Mouse (Mus musculus): ENCODE measurements around the gene Kcnk15. TPM values are rescaled to one million over a fixed set of nuclear protein-coding genes. Genes with fewer than 3 reads are reported as not detected.

Kcnk15 gene
- polyA plus RNA-seq (2015; fragmentation: Illumina TruSeq; extraction: RNeasy Lipid Tissue Mini Kit (QIAGEN cat#74804); ENCODE audit: insufficient read depth, low replicate concordance) = not detected

DNA sequence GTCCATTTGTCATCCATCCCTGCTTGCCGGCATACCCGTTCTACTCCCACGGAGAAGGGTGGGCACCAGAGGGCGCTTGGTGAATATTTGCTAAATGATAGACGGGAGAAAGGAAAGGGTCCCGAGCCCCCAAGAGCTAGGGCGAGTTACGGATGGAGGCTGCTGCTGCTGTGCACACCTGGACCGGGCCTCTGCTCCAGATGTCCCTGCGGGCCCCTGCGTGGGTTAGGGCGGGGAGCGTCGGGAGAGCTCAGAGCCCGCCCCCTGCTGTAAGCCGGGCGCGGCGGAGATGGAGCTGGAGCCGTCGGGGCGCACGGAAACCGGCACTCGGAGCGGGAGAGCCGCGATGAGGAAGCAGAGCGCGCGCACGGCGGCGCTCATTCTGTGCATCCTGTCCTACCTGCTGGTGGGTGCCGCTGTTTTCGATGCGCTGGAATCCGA, at the start of gene Kcnk15:
TSS of gene Kcnk15 (plus strand) at position 191 of the 441 bp plus-strand sequence.

DNA sequence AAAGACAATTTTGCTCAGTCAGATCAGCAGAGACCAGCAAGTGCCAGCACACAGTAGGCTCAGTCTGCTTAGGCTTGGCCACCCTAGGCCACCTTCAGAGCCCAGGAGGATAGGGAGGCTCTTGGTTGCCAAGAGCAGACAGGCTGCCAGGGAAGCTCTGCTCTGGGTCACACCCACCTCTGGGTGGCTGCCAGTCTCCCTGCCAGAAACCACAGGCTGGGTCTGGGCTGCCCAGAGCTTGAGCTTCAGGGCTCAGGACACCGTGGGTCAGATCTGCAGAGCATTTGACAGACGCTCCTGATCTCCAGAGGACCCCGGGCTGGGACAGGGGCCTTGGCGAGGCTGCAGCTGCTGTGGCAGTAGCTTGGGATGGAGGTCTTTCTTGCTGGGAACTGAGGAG, 32.8 kb upstream of the Kcnk15 start, which contains the start of gene Ccn5:
TSS of gene Ccn5 (plus strand) at position 255 of the 400 bp plus-strand sequence.

Other genes with a start within 250 kb of the Kcnk15 start
- gene Serinc3, start 208.5 kb upstream of the Kcnk15 start, polyA plus RNA-seq (2015; fragmentation: Illumina TruSeq; extraction: RNeasy Lipid Tissue Mini Kit (QIAGEN cat#74804); ENCODE audit: insufficient read depth, low replicate concordance) = 1,018 TPM
- 56.6 TPM for gene Pkig, start 195.3 kb upstream of the Kcnk15 start, polyA plus RNA-seq (2015; fragmentation: Illumina TruSeq; extraction: RNeasy Lipid Tissue Mini Kit (QIAGEN cat#74804); ENCODE audit: insufficient read depth, low replicate concordance)
- gene Ada, start 103.4 kb upstream of the Kcnk15 start, polyA plus RNA-seq (2015; fragmentation: Illumina TruSeq; extraction: RNeasy Lipid Tissue Mini Kit (QIAGEN cat#74804); ENCODE audit: insufficient read depth, low replicate concordance) = 7.8 TPM
- 1.0 TPM for gene Ccn5, start 32.8 kb upstream of the Kcnk15 start, polyA plus RNA-seq (2015; fragmentation: Illumina TruSeq; extraction: RNeasy Lipid Tissue Mini Kit (QIAGEN cat#74804); ENCODE audit: insufficient read depth, low replicate concordance)
- 0.07 TPM for gene Rims4, start 65.0 kb downstream of the Kcnk15 start, polyA plus RNA-seq (2015; fragmentation: Illumina TruSeq; extraction: RNeasy Lipid Tissue Mini Kit (QIAGEN cat#74804); ENCODE audit: insufficient read depth, low replicate concordance)
- gene Ywhab, start 141.3 kb downstream of the Kcnk15 start, polyA plus RNA-seq (2015; fragmentation: Illumina TruSeq; extraction: RNeasy Lipid Tissue Mini Kit (QIAGEN cat#74804); ENCODE audit: insufficient read depth, low replicate concordance) = 217 TPM
- 2.3 TPM for gene Pabpc1l, start 171.8 kb downstream of the Kcnk15 start, polyA plus RNA-seq (2015; fragmentation: Illumina TruSeq; extraction: RNeasy Lipid Tissue Mini Kit (QIAGEN cat#74804); ENCODE audit: insufficient read depth, low replicate concordance)
- gene Stk4, start 216.7 kb downstream of the Kcnk15 start, polyA plus RNA-seq (2015; fragmentation: Illumina TruSeq; extraction: RNeasy Lipid Tissue Mini Kit (QIAGEN cat#74804); ENCODE audit: insufficient read depth, low replicate concordance) = 201 TPM
- 64.8 TPM for gene Tomm34, start 217.5 kb downstream of the Kcnk15 start, polyA plus RNA-seq (2015; fragmentation: Illumina TruSeq; extraction: RNeasy Lipid Tissue Mini Kit (QIAGEN cat#74804); ENCODE audit: insufficient read depth, low replicate concordance)

Data from spleen, adult 10 weeks (tissue).